Mouse (Mus musculus): ENCODE measurements around the gene Pde4dip. TPM values are rescaled to one million over a fixed set of nuclear protein-coding genes. Genes with fewer than 3 reads are reported as not detected.

Pde4dip gene
- polyA plus RNA-seq, 1 experiment from 2014 or later: 99.4 TPM

DNA sequence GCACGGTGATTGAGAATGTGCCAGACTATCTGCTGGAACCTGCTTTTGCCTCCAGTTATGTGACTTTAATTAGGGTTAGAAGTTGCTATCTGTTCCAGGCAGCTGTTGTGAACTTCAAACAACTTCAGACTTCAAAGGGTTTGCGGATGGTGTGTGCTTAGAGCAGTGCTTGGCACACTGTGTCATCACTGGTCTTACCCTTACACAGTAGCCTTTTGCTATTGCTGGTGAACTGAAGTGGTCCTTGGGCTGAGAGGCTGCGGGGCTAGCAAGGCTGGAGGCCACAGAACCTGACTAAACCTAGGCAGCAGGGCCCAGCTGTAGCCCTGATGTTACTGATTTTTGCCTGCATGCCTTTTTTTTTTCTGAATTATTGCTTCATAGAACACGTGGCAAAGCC lies 154.2 kb downstream of the Pde4dip start:
- Histone ChIP-seq H3K36me3 (ENCODE audit: control insufficient read depth, insufficient read depth, low read length) (peaks cover 92% of the 10 kb centered on the region), H3K4me1 (ENCODE audit: control insufficient read depth in 2 of 2, insufficient read depth in 2 of 2, low read length in 2 of 2) (no peaks in the 10 kb centered on the region), H3K4me3 (ENCODE audit: control insufficient read depth in 1 of 2, insufficient read depth in 1 of 2, low read depth in 1 of 2, low read length in 2 of 2) (no peak overlapping the region), H3K27me3 (ENCODE audit: control insufficient read depth, insufficient read depth, low read length) (no peaks in the 10 kb centered on the region), H3K27ac (replicated peaks in 1 of 2; ENCODE audit: control insufficient read depth in 1 of 2, insufficient read depth in 1 of 2, low read depth in 2 of 2, low read length in 2 of 2) (no peak overlapping the region), H3K9me3 (ENCODE audit: control insufficient read depth, low read length) (no peaks in the 10 kb centered on the region), H3K4me2 (ENCODE audit: low read length) (no peak overlapping the region), H3K9ac (ENCODE audit: low read length) (no peak overlapping the region)
- WGBS: 63% methylated on average over 4 of the region's 4 CpGs
- ATAC-seq (ENCODE audit: insufficient number of reproducible peaks, insufficient read depth, low FRiP score, low read depth): no peak

DNA sequence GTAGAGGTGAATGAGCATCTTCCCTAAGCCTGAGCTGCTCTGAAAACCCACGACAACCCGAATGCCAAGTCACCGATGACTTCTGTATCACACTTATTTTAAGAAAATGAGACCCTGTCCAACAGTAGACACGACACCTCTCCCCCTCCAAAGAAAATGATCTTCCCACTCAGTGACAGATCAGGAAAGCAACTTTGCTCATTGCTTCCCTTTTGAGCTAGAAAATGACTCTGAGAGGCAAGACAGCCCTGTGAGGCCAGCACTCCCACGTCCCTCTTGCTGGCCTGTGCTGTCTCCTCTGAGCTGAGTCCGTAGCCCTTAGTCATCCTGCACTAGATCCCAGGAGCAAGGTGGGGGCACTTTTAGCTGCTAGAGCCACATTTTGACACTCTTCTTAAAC lies 155.9 kb downstream of the Pde4dip start:
- Histone ChIP-seq H3K27me3 (ENCODE audit: control insufficient read depth, insufficient read depth, low read length) (no peaks in the 10 kb centered on the region), H3K4me2 (ENCODE audit: low read length) (no peak overlapping the region), H3K9me3 (ENCODE audit: control insufficient read depth, low read length) (no peaks in the 10 kb centered on the region), H3K36me3 (ENCODE audit: control insufficient read depth, insufficient read depth, low read length) (peaks cover 88% of the 10 kb centered on the region), H3K4me3 (ENCODE audit: control insufficient read depth in 1 of 2, insufficient read depth in 1 of 2, low read depth in 1 of 2, low read length in 2 of 2) (no peak overlapping the region), H3K4me1 (ENCODE audit: control insufficient read depth in 2 of 2, insufficient read depth in 2 of 2, low read length in 2 of 2) (no peaks in the 10 kb centered on the region), H3K27ac (replicated peaks in 1 of 2; ENCODE audit: control insufficient read depth in 1 of 2, insufficient read depth in 1 of 2, low read depth in 2 of 2, low read length in 2 of 2) (no peak overlapping the region), H3K9ac (ENCODE audit: low read length) (no peak overlapping the region)
- 82% methylated on average over 6 of the region's 6 CpGs for WGBS
- ATAC-seq (ENCODE audit: insufficient number of reproducible peaks, insufficient read depth, low FRiP score, low read depth): no peak

DNA sequence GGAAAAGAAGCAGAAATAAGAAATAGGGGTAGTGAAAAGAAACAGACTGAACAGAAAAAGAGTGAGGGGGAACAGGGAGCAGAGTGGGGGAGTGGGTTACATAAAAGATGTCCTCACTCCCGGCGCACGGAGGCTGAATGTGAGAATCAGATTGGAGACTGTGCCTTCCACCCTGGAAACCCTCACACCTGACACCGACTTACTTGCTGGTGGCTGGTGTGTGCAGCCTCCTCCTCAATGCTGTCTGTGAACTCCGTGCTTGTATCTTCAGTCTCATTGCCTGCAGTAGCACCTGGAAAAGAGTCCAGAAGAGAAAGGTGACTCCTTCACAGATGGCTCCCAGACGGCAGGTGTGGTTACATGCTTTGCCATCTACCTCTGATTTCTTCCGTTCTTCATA lies 157.9 kb downstream of the Pde4dip start:
- no peaks in the 10 kb centered on the region for H3K27me3 ChIP-seq (ENCODE audit: control insufficient read depth, insufficient read depth, low read length)
- 79% methylated on average over 7 of the region's 7 CpGs for WGBS
- H3K36me3 ChIP-seq (ENCODE audit: control insufficient read depth, insufficient read depth, low read length): peaks cover 71% of the 10 kb centered on the region
- H3K9ac ChIP-seq (ENCODE audit: low read length): no peak overlapping the region
- H3K4me3 ChIP-seq (ENCODE audit: control insufficient read depth in 1 of 2, insufficient read depth in 1 of 2, low read depth in 1 of 2, low read length in 2 of 2): no peak overlapping the region
- no peaks in the 10 kb centered on the region for H3K4me1 ChIP-seq (ENCODE audit: control insufficient read depth in 2 of 2, insufficient read depth in 2 of 2, low read length in 2 of 2)
- no peak overlapping the region for H3K27ac ChIP-seq (replicated peaks in 1 of 2; ENCODE audit: control insufficient read depth in 1 of 2, insufficient read depth in 1 of 2, low read depth in 2 of 2, low read length in 2 of 2)
- H3K9me3 ChIP-seq (ENCODE audit: control insufficient read depth, low read length): no peaks in the 10 kb centered on the region
- no peak overlapping the region for H3K4me2 ChIP-seq (ENCODE audit: low read length)
- ATAC-seq (ENCODE audit: insufficient number of reproducible peaks, insufficient read depth, low FRiP score, low read depth): no peak

DNA sequence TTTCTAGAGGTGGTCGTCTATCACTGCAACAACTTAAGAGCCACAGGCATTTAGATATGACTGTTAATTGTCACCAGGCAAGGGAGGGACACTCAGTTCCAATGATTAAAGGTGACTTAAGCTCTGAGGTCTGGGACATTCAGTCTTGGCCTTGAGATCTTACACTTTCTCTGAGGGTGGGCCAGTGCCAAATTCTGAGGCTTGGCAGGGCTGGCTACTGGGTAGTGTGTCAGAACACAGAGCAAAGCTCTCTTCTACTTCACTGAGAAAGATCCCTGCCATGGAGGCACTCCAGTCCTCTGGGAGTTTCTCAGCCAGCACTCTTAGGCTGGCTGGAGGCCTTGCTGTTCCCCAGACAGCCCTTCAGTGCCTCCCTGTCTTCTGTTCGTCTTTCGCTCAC lies 158.4 kb downstream of the Pde4dip start:
- no peaks in the 10 kb centered on the region for H3K4me1 ChIP-seq (ENCODE audit: control insufficient read depth in 2 of 2, insufficient read depth in 2 of 2, low read length in 2 of 2)
- H3K9ac ChIP-seq (ENCODE audit: low read length): no peak overlapping the region
- no peaks in the 10 kb centered on the region for H3K9me3 ChIP-seq (ENCODE audit: control insufficient read depth, low read length)
- ATAC-seq (ENCODE audit: insufficient number of reproducible peaks, insufficient read depth, low FRiP score, low read depth): no peak
- 79% methylated on average over 3 of the region's 3 CpGs for WGBS
- H3K27ac ChIP-seq (replicated peaks in 1 of 2; ENCODE audit: control insufficient read depth in 1 of 2, insufficient read depth in 1 of 2, low read depth in 2 of 2, low read length in 2 of 2): no peak overlapping the region
- H3K4me2 ChIP-seq (ENCODE audit: low read length): no peak overlapping the region
- no peak overlapping the region for H3K4me3 ChIP-seq (ENCODE audit: control insufficient read depth in 1 of 2, insufficient read depth in 1 of 2, low read depth in 1 of 2, low read length in 2 of 2)
- H3K36me3 ChIP-seq (ENCODE audit: control insufficient read depth, insufficient read depth, low read length): peaks cover 68% of the 10 kb centered on the region
- H3K27me3 ChIP-seq (ENCODE audit: control insufficient read depth, insufficient read depth, low read length): no peaks in the 10 kb centered on the region

DNA sequence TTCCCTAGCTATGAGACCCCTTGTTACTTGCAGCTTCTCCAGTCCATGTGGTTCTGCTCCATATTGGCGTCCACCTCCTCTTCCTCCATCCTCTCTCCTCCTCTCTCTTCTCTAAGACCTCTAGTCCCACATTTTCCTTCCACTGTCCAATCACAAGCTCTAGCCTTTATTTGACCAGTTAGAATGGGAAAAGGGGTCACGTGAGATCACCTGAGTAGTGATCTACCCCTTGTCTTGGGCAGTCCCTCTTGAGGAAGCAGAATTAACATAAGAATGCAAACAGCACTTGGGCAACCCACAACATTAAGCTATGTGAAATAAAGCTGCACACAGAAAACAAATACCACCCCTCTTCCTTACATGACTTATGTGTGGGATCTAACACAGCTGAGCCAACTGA lies 160.7 kb downstream of the Pde4dip start:
- Histone ChIP-seq H3K4me1 (ENCODE audit: control insufficient read depth in 2 of 2, insufficient read depth in 2 of 2, low read length in 2 of 2) (no peaks in the 10 kb centered on the region), H3K27ac (replicated peaks in 1 of 2; ENCODE audit: control insufficient read depth in 1 of 2, insufficient read depth in 1 of 2, low read depth in 2 of 2, low read length in 2 of 2) (no peak overlapping the region), H3K9ac (ENCODE audit: low read length) (no peak overlapping the region), H3K4me3 (ENCODE audit: control insufficient read depth in 1 of 2, insufficient read depth in 1 of 2, low read depth in 1 of 2, low read length in 2 of 2) (no peak overlapping the region), H3K36me3 (ENCODE audit: control insufficient read depth, insufficient read depth, low read length) (peaks cover 70% of the 10 kb centered on the region), H3K9me3 (ENCODE audit: control insufficient read depth, low read length) (peaks cover 10% of the 10 kb centered on the region), H3K4me2 (ENCODE audit: low read length) (no peak overlapping the region), H3K27me3 (ENCODE audit: control insufficient read depth, insufficient read depth, low read length) (no peaks in the 10 kb centered on the region)
- 90% methylated on average over 2 of the region's 2 CpGs for WGBS
- no peak for ATAC-seq (ENCODE audit: insufficient number of reproducible peaks, insufficient read depth, low FRiP score, low read depth)

DNA sequence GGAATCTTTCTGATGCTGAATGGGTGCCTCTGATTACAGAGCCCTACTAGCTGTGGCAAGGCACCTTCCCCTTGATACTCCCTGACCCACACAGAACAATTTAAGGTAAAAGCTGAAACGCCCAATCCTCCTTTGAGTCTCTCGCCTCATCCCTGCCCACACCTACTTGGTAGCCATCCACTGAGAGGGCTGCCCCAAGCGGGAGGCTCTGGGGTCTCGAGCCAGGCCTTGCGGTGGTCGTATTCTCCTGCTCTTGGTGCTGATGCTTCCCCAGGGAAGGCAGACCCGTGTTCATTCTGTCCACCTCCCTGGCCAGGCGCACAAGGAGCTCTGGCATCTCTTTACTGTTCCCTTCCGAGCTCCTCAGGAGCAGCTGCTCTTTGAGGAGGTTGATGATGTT lies 169.4 kb downstream of the Pde4dip start:
- Histone ChIP-seq H3K9me3 (ENCODE audit: control insufficient read depth, low read length) (peaks cover 10% of the 10 kb centered on the region), H3K27me3 (ENCODE audit: control insufficient read depth, insufficient read depth, low read length) (no peaks in the 10 kb centered on the region), H3K4me3 (ENCODE audit: control insufficient read depth in 1 of 2, insufficient read depth in 1 of 2, low read depth in 1 of 2, low read length in 2 of 2) (no peak overlapping the region), H3K4me1 (ENCODE audit: control insufficient read depth in 2 of 2, insufficient read depth in 2 of 2, low read length in 2 of 2) (no peaks in the 10 kb centered on the region), H3K36me3 (ENCODE audit: control insufficient read depth, insufficient read depth, low read length) (peaks cover 95% of the 10 kb centered on the region), H3K27ac (replicated peaks in 1 of 2; ENCODE audit: control insufficient read depth in 1 of 2, insufficient read depth in 1 of 2, low read depth in 2 of 2, low read length in 2 of 2) (no peak overlapping the region), H3K4me2 (ENCODE audit: low read length) (no peak overlapping the region), H3K9ac (ENCODE audit: low read length) (no peak overlapping the region)
- 86% methylated on average over 9 of the region's 9 CpGs for WGBS
- ATAC-seq (ENCODE audit: insufficient number of reproducible peaks, insufficient read depth, low FRiP score, low read depth): no peak

DNA sequence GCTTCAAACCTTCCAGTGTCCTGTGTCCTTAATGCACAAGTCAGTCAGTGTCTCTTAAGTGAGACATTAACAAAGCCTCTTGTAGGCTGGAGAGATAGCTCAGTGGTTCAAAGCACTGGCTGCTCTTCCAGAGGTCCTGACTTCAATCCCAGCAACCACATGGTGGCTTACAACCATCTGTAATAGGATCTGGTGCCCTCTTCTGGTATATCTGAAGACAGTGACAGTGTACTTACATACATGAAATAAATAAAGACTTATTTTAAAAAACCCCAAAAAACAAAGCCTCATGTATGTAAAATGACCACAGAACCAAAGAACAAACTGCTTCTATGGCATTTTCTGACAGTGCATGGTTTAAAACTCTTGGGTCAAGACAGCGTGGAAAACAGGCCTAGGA lies 172.6 kb downstream of the Pde4dip start:
- H3K27ac ChIP-seq (replicated peaks in 1 of 2; ENCODE audit: control insufficient read depth in 1 of 2, insufficient read depth in 1 of 2, low read depth in 2 of 2, low read length in 2 of 2): no peak overlapping the region
- peaks cover 92% of the 10 kb centered on the region for H3K36me3 ChIP-seq (ENCODE audit: control insufficient read depth, insufficient read depth, low read length)
- no peaks in the 10 kb centered on the region for H3K9me3 ChIP-seq (ENCODE audit: control insufficient read depth, low read length)
- no peak overlapping the region for H3K4me3 ChIP-seq (ENCODE audit: control insufficient read depth in 1 of 2, insufficient read depth in 1 of 2, low read depth in 1 of 2, low read length in 2 of 2)
- 87% methylated on average over 1 of the region's 1 CpGs for WGBS
- H3K9ac ChIP-seq (ENCODE audit: low read length): no peak overlapping the region
- no peaks in the 10 kb centered on the region for H3K27me3 ChIP-seq (ENCODE audit: control insufficient read depth, insufficient read depth, low read length)
- H3K4me2 ChIP-seq (ENCODE audit: low read length): no peak overlapping the region
- ATAC-seq (ENCODE audit: insufficient number of reproducible peaks, insufficient read depth, low FRiP score, low read depth): no peak
- H3K4me1 ChIP-seq (ENCODE audit: control insufficient read depth in 2 of 2, insufficient read depth in 2 of 2, low read length in 2 of 2): no peaks in the 10 kb centered on the region

DNA sequence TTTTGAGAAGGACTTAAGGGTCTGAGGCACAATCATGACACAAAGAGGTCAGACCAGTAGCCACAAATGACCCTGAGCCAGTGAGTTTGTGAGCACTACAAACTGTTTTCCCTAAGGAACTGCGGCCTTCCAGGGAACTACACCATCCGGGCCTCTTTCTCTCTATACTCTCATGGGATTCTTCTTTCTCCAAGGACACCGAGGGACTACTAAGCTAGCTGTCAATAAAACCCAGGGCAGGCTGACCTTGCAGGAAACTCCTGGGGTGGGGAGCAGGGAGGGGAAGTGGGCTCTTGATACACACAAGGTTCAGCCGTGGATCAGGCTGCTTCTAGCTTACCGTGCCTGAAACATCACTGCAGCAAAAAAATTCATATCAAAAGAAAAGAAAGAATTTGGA lies 177.6 kb downstream of the Pde4dip start:
- Histone ChIP-seq H3K9ac (ENCODE audit: low read length) (no peak overlapping the region), H3K27ac (replicated peaks in 1 of 2; ENCODE audit: control insufficient read depth in 1 of 2, insufficient read depth in 1 of 2, low read depth in 2 of 2, low read length in 2 of 2) (no peak overlapping the region), H3K9me3 (ENCODE audit: control insufficient read depth, low read length) (no peaks in the 10 kb centered on the region), H3K4me3 (ENCODE audit: control insufficient read depth in 1 of 2, insufficient read depth in 1 of 2, low read depth in 1 of 2, low read length in 2 of 2) (no peak overlapping the region), H3K4me2 (ENCODE audit: low read length) (no peak overlapping the region), H3K36me3 (ENCODE audit: control insufficient read depth, insufficient read depth, low read length) (peaks cover 94% of the 10 kb centered on the region), H3K4me1 (ENCODE audit: control insufficient read depth in 2 of 2, insufficient read depth in 2 of 2, low read length in 2 of 2) (no peaks in the 10 kb centered on the region), H3K27me3 (ENCODE audit: control insufficient read depth, insufficient read depth, low read length) (no peaks in the 10 kb centered on the region)
- WGBS: 43% methylated on average over 5 of the region's 5 CpGs
- no peak for ATAC-seq (ENCODE audit: insufficient number of reproducible peaks, insufficient read depth, low FRiP score, low read depth)
